Comparison of ENCODE assay signal across 8 mouse cellular contexts in genomic region chr11:117312936-117313335, GRCm38 (mm10).
DNase-seq lines count a peak whose midpoint lies in the region; ATAC-seq and TF ChIP-seq lines count a peak whose summit lies in the region.

No protein-coding gene starts in this region.

- 50% methylated on average over 8 of the region's 8 CpGs for WGBS in forebrain, embryonic 11.5 days
- 35% methylated on average over 8 of the region's 8 CpGs for WGBS in hindbrain, postnatal 0 days
- WGBS in lung, adult 2 months: 34% methylated on average over 8 of the region's 8 CpGs
- 51% methylated on average over 8 of the region's 8 CpGs for WGBS in olfactory bulb, adult 2 months

- no peaks in the 10 kb centered on the region for H3K27me3 ChIP-seq in forebrain, embryonic 11.5 days (ENCODE audit: control insufficient read depth, insufficient read depth, low read length)
- no peaks in the 10 kb centered on the region for H3K27me3 ChIP-seq in hindbrain, postnatal 0 days (ENCODE audit: insufficient read depth, low read length)

- H3K9me3 ChIP-seq in ES-E14 (ENCODE audit: control insufficient read depth, insufficient read depth, low read depth, low read length): no peaks in the 10 kb centered on the region
- H3K9me3 ChIP-seq in forebrain, embryonic 11.5 days (ENCODE audit: control insufficient read depth, low read length): no peaks in the 10 kb centered on the region
- no peaks in the 10 kb centered on the region for H3K9me3 ChIP-seq in hindbrain, postnatal 0 days (ENCODE audit: low read length)

- in situ Hi-C loops in ES-E14 (cut with MboI; ENCODE audit: low sequenced_read_pairs in 2 of 2, unreplicated experiment in 2 of 2): no loop called here

- no peak overlapping the region; the same call in 1 of the 2 replicates for H3K27ac ChIP-seq in ES-E14 (ENCODE audit: insufficient read depth, low read depth, low read length, poor library complexity, severe bottlenecking)
- H3K27ac ChIP-seq in forebrain, embryonic 11.5 days (ENCODE audit: low read depth, low read length): peak overlapping the region; percentile 12; the same call in 1 of the 2 replicates
- peak overlapping the region; percentile 32; the same call in 1 of the 2 replicates for H3K27ac ChIP-seq in hindbrain, postnatal 0 days
- no peak overlapping the region for H3K27ac ChIP-seq in olfactory bulb, adult 2 months (ENCODE audit: insufficient read depth, low read depth, low read length)

- no peak overlapping the region for H3K4me3 ChIP-seq in ES-E14 (ENCODE audit: insufficient read depth in 1 of 2, low read depth in 1 of 2, low read length in 2 of 2, poor library complexity in 1 of 2, severe bottlenecking in 1 of 2)
- H3K4me3 ChIP-seq in forebrain, embryonic 11.5 days (ENCODE audit: low read depth, low read length): no peak overlapping the region
- H3K4me3 ChIP-seq in hindbrain, postnatal 0 days (ENCODE audit: low read length): no peak overlapping the region
- H3K4me3 ChIP-seq in lung, adult 2 months (replicated peaks; ENCODE audit: extremely low read depth, low read depth, low read length): no peak overlapping the region
- H3K4me3 ChIP-seq in olfactory bulb, adult 2 months (ENCODE audit: insufficient read depth, low read depth, low read length): no peak overlapping the region

- no peak overlapping the region for H3K4me2 ChIP-seq in forebrain, embryonic 11.5 days (ENCODE audit: low read depth, low read length, severe bottlenecking)
- no peak overlapping the region for H3K4me2 ChIP-seq in hindbrain, postnatal 0 days (ENCODE audit: low read depth, low read length)

- H3K4me1 ChIP-seq in ES-E14 (ENCODE audit: control insufficient read depth in 2 of 2, insufficient read depth in 2 of 2, low read length in 2 of 2, poor library complexity in 1 of 2): peaks cover 21 to 50% of the 10 kb centered on the region in 2 experiments
- peaks cover 29% of the 10 kb centered on the region for H3K4me1 ChIP-seq in forebrain, embryonic 11.5 days (replicated peaks; ENCODE audit: control insufficient read depth, insufficient read depth, low read length)
- peaks cover 43% of the 10 kb centered on the region for H3K4me1 ChIP-seq in hindbrain, postnatal 0 days (ENCODE audit: insufficient read depth, low read length)
- peaks cover 57% of the 10 kb centered on the region for H3K4me1 ChIP-seq in lung, adult 2 months (ENCODE audit: control insufficient read depth, insufficient read depth, low read length)
- H3K4me1 ChIP-seq in olfactory bulb, adult 2 months (ENCODE audit: control insufficient read depth, insufficient read depth, low read length): peaks cover 87% of the 10 kb centered on the region

- TF ChIP-seq CTCF in hindbrain, postnatal 0 days (IDR thresholded peaks at IDR 0.05; ENCODE audit: low read depth): peak; percentile 71
- peak; percentile 53 for TF ChIP-seq CTCF in lung, adult 2 months (IDR thresholded peaks at IDR 0.05; ENCODE audit: insufficient read depth, low read length)
- TF ChIP-seq CTCF in olfactory bulb, adult 2 months (IDR thresholded peaks at IDR 0.05; ENCODE audit: insufficient read depth, low read depth, low read length): peak; percentile 64

- TF ChIP-seq POLR2A in lung, adult 2 months (IDR thresholded peaks at IDR 0.05; ENCODE audit: borderline replicate concordance, extremely low read depth, low read depth, low read length): no peak
- no peak for TF ChIP-seq POLR2A in olfactory bulb, adult 2 months (IDR thresholded peaks at IDR 0.05; ENCODE audit: insufficient read depth, low read depth, low read length)

- no peak overlapping the region for H3K9ac ChIP-seq in ES-E14 (ENCODE audit: insufficient read depth, low read depth, low read length, poor library complexity, severe bottlenecking)
- H3K9ac ChIP-seq in forebrain, embryonic 11.5 days (ENCODE audit: low read length): no peak overlapping the region
- no peak overlapping the region for H3K9ac ChIP-seq in hindbrain, postnatal 0 days (replicated peaks; ENCODE audit: low read length)

- ATAC-seq in forebrain, embryonic 11.5 days (replicated peaks; ENCODE audit: low FRiP score): no peak
- no peak for ATAC-seq in hindbrain, postnatal 0 days

- H3K36me3 ChIP-seq in ES-E14 (ENCODE audit: control insufficient read depth, insufficient read depth, low read length, poor library complexity, severe bottlenecking): no peaks in the 10 kb centered on the region
- H3K36me3 ChIP-seq in forebrain, embryonic 11.5 days (ENCODE audit: control insufficient read depth, insufficient read depth, low read length): no peaks in the 10 kb centered on the region
- no peaks in the 10 kb centered on the region for H3K36me3 ChIP-seq in hindbrain, postnatal 0 days (ENCODE audit: insufficient read depth, low read length)

- peak; percentile 57 for DNase-seq in 3T3-L1 (ENCODE audit: low read depth, low spot score)
- no peak for DNase-seq in ES-E14 (ENCODE audit: low read depth, low spot score)
- DNase-seq in forebrain, embryonic 11.5 days (ENCODE audit: low spot score): peak; percentile 78
- DNase-seq in hindbrain, postnatal 0 days (ENCODE audit: low spot score): peak; percentile 50
- DNase-seq in lung, adult 2 months: no peak
- no peak for DNase-seq in right cerebral cortex, adult 2 months (ENCODE audit: low spot score in 2 of 2)
- DNase-seq in urinary bladder, postnatal 10 days (ENCODE audit: low spot score): no peak

TF ChIP-seq in ES-E14, 5 proteins besides CTCF, POLR2A, EP300 and RAD21:
- no peak for TF ChIP-seq CHD2 (IDR thresholded peaks at IDR 0.05; ENCODE audit: low read depth, low read length)
- 0 out of 2 replicates have a peak, but pooled peaks have one; percentile 4 for TF ChIP-seq ZC3H11A (IDR thresholded peaks at IDR 0.05; ENCODE audit: borderline replicate concordance, low read depth, low read length)
TF ChIP-seq in ES-E14: peak in this region for 1.

Comparison
In these comparisons a context has a peak if more than half of its experiments do, and no peak if none do; other contexts are left out.
1. DNase-seq: peak in 3T3-L1 (single experiment), forebrain, embryonic 11.5 days (single experiment) and hindbrain, postnatal 0 days (single experiment); none in ES-E14 (single experiment), lung, adult 2 months (single experiment), right cerebral cortex, adult 2 months (0 of 2) and urinary bladder, postnatal 10 days (single experiment).
2. H3K27ac ChIP-seq: peak in forebrain, embryonic 11.5 days (single experiment) and hindbrain, postnatal 0 days (single experiment); none in ES-E14 (single experiment) and olfactory bulb, adult 2 months (single experiment).
3. Peak in every context shown above with its lines, with median percentiles within 50 percentile points of each other: CTCF ChIP-seq.